Mouse (Mus musculus) hindlimb bud, embryonic 11.5 days (tissue): ENCODE measurements around the gene Tnni3k.

Experiments
- DNase-seq: peaks from one replicate; pipeline ENCODE4 v3.0.0-alpha.2; 2012; ENCODE audit warnings: low read depth, low spot score; ENCODE audit errors: extremely low spot score

The Tnni3k gene

DNA sequence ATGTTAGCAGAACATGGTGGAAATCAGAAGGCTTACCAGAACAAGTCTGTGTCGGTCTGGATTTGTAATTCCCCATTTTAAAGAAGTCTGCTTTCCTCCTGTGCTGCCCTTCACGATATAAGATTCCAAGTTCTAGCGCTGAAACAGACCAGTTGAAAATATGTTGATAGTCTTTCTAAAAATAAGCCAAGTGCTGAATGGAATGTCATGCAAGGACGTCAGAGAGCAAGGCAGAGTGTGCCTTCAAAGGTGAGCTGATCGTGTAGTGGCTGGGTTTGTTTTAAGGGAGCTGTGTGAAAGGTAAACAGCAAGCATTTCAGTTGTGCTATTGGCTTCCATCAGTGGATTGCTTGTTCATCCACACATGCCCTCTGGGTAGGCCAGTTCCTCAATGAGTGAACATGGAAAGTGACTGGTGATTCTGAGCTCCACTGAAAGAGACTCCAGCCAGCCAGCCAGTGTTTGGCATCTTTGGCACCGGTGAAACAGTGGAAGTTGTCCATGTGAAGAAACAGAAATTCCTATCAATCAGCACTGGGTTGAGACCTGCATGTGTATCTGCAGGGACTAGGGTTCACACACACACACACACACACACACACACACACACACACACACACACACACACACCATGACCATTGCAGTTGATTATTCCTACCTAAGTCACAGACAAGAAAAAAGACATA, at the start of gene Tnni3k:
Gene Tnni3k, minus strand, starts transcription at position 177 of the 686 bp plus-strand sequence.
- no peak for DNase-seq

- no peak for DNase-seq
Measured at GRCm38 (mm10) chr3:155099266-155099665, 44.1 kb upstream of the Tnni3k start.

- peak; percentile 73 for DNase-seq
Measured at GRCm38 (mm10) chr3:155093116-155093956, 38.1 kb upstream of the Tnni3k start, which contains the start of the genes Fpgt and Lrriq3. TSS of gene Fpgt (minus strand) at chr3:155093403. TSS of gene Lrriq3 (plus strand) at chr3:155093434.

GRCm38 (mm10) chr3:155092081-155092480, 36.9 kb upstream of the Tnni3k start:
- no peak for DNase-seq

GRCm38 (mm10) chr3:155077908-155078307, 22.7 kb upstream of the Tnni3k start:
- DNase-seq, result no peak

- DNase-seq, result no peak
Measured at GRCm38 (mm10) chr3:155059449-155059822, 4.2 kb upstream of the Tnni3k start.

DNA sequence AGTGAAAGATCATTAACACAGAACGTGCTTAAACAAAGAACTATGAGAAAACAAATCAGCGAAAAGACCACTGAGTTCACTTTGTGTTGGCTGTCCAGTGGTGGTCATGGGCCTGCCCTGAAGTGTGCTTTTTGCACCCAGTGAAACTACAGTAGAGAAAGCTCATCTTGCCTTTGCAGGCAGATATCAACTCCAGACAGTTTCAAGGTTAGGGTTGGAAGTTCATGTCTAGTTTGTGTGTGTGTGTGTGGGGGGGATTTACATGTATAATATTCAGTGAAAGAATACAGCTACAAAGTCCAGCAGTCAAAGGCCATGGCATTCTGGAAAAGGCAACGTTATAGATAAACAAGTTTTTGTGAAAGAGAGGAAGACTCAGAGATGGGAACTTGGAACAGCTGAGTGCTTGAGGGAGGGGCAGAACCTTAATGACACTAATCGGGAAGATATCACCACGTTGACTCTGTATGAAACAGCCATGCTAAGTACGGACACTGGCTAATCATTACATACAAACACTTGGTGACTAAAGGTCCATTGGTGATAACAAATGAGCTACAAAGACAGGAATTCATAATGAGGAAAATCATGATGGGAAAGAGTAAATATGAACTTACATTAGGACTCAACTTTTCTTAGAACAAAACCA, 3.7 kb upstream of the Tnni3k start:
- no peak for DNase-seq

GRCm38 (mm10) chr3:155057566-155057965, 2.4 kb upstream of the Tnni3k start:
- DNase-seq, result no peak

DNA sequence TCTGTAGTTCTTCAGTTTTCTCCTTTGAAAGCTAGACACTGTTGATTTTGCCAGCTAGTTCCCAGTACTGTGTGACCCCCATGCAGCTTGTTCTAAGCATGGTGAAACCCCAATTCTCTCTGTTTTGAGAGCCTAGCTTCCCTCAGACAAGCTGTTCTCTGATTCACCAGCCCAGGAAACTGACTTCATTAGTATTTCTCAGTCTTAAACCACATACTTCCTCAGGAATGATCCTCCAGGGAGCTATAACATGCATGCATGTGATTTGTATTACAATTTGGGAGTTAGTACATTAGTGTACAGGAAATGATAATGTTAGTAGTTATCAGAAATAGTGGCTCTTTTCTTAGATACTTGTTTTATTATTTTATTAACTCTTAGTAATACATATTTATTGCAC, 1.4 kb upstream of the Tnni3k start:
- DNase-seq, result no peak

DNA sequence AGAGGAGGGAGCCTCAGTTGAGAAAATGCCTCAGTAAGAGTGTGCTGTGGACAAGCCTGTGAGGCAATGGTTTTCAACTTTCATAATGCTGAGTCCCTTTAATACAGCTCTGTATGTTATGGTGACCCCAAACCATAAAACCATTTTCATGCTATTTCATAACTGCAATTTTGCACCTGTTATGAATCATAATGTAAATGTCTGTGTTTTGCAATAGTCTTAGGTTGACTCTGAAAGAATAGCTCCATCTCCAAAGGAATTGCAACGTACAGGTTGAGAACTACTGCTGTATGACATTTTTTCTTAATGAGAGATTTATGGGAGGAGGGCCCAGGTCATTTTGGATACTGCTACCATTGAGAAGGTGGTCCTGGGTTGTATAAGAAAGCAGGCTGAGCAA, 2.0 kb downstream of the Tnni3k start:
- DNase-seq, result no peak

GRCm38 (mm10) chr3:155052021-155052420, 3.2 kb downstream of the Tnni3k start:
- no peak for DNase-seq

GRCm38 (mm10) chr3:155039012-155039836, 16.0 kb downstream of the Tnni3k start:
- DNase-seq, result no peak

DNA sequence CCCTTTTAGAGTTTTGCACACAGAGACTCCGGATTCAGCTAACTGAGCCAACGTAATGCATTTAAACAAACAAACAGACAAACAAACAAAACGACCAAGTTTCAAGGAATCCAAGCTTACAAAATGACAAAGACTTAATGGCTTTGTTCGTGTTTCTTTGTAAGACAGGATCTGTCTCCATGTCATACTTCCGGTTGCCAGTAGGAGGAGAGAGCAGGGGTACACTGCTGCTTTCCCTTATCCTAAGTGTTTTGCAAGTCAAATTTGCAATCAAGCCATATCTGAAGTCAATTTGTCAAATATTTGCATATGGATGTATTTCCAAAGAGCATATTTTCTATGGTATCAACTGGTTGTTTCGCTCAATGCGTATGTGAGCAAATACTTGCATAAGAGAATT, 20.9 kb downstream of the Tnni3k start:
- DNase-seq, result no peak

DNA sequence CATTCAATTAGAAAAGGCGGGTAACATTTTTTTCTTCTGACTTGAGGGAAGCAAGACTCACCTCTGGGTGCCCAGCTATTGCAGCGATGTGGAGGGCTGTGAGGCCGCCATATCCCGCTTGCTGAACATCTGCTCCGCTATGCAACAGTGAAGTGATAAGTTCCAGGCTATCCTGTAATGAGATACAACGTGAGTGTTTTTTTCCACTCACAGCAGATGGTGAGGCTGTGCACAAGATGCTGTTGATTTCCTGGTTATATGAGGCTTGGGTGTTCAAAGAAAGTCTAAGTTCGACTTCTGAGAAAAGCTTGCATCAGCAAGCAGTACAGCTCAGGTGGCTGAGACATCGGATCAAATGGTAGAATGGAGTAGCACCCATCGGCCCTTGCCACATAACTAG, 25.0 kb downstream of the Tnni3k start:
- no peak for DNase-seq

DNA sequence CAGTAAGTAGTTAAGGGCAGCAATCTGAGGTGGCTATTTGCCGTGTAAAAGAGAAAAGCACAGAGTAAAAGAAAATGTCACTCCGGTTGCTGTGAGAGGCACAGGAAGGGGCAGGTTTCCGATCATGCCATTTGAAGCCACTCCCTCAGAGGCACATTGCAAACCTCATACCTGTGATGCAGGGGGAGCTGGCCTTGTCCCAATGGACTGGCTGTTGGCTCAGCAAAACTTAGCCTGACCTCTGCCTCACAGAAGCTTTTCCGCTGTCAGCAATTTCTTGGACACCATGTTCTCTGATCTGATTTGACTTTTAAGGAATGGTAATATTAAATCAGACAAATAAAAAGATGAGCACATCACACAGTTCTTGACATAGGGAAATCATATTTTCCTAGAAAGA, 52.4 kb downstream of the Tnni3k start:
- no peak for DNase-seq

- DNase-seq, result no peak
Measured at GRCm38 (mm10) chr3:155001056-155001455, 54.2 kb downstream of the Tnni3k start.

- no peak for DNase-seq
Measured at GRCm38 (mm10) chr3:154992678-154993077, 62.5 kb downstream of the Tnni3k start.

GRCm38 (mm10) chr3:154979101-154979500, 76.1 kb downstream of the Tnni3k start:
- peak; percentile 37 for DNase-seq

GRCm38 (mm10) chr3:154971626-154972025, 83.6 kb downstream of the Tnni3k start:
- no peak for DNase-seq

DNA sequence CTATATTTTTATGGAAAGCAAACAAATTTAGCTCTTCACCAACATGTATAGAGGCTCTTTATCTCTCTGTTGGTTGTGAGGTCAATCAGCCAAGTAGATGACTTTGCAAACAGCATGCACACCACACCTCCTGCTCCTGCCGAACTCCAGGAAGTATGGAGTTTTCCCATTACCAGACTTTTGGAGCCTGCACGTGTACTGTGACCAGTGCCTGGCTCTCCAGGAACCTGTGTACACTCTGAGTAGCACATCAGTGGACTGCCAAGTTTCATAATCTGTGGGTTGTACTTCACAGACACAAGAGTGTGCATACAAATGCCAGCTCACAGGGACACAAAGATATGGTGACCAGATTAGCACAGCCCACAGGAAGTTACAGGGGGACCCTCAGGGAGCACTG, 84.2 kb downstream of the Tnni3k start:
- DNase-seq, result no peak

DNA sequence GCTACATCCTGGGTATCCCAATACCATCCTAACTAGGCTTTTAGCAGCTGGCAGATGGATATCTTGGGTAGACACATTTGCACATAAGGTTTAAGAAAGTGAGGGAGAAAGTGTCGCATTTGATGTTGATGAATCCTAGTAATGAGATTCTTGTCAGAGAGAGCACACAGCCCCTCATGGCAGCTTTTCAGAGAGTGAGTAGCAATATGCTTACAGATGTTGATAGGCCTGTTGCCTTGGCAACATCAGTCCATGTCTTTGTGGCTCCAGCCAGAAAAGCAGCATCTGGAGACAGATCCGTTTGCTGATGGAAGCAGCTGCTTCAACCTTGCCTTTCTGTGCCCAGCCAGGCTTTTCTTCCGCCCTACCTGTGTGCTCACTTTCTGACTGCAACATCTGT, 93.9 kb downstream of the Tnni3k start:
- DNase-seq, result no peak
